Mouse (Mus musculus) spleen, adult 2 months (tissue): ENCODE data around the gene Ctla4.
A peak's percentile ranks its signal among the peaks of the same experiment; 100 is the strongest.

Experiments
- CTCF ChIP-seq: fragments of 200-500 bp; IDR thresholded peaks from 2 replicates; pipeline ENCODE4 v1.5.1; 2011; ENCODE audit warnings: mild to moderate bottlenecking, inconsistent platforms; ENCODE audit not compliant: insufficient read depth, insufficient read length, insufficient replicate concordance; ENCODE audit errors: extremely low read depth
- POLR2A ChIP-seq: fragments of 200-500 bp; IDR thresholded peaks from 2 replicates; pipeline ENCODE4 v1.6.1; 2011; ENCODE audit warnings: low read depth, low read length, inconsistent platforms

- TF ChIP-seq CTCF: peak; percentile 20; the same call in 1 of the 2 replicates
- TF ChIP-seq POLR2A: no peak
These were observed 74.3 kb downstream of the Ctla4 start for GRCm38 (mm10) chr1:60961080-60961479.
